Mouse (Mus musculus) E14TG2a.4 (cell line): ENCODE measurements at regions not wholly inside any gene's neighbourhood (a gene's known extent, or its start where the extent isn't known, plus 50 kb on each side); places are given as distances from the start of the nearest gene placed in this dataset.
"Not testable (repeated sequence)": the region's sequence is repeated elsewhere in the genome, so short reads cannot be mapped to it uniquely, and the experiment has no call there.

Experiments used
- H3K27me3 ChIP-seq: 2 replicates; pipeline ENCODE4 v1.6.1; 2014; ENCODE audit warnings: low read length, control low read depth; ENCODE audit not compliant: insufficient read depth
- H3K36me3 ChIP-seq: 2 replicates; pipeline ENCODE4 v1.6.1; 2014; ENCODE audit warnings: low read length, control low read depth; ENCODE audit not compliant: insufficient read depth
- H3K4me1 ChIP-seq: replicated peaks from 2 replicates; pipeline ENCODE4 v1.6.1; 2014; ENCODE audit warnings: low read depth, low read length, control low read depth
- H3K4me3 ChIP-seq: replicated peaks from 2 replicates; pipeline ENCODE4 v1.5.1; 2014; ENCODE audit warnings: mild to moderate bottlenecking, low read length
- H3K9me3 ChIP-seq: 2 replicates; pipeline ENCODE4 v1.6.1; 2014; ENCODE audit warnings: low read length, control low read depth
- CTCF ChIP-seq: conservative IDR thresholded peaks from 2 replicates; pipeline ENCODE4 v1.5.1; 2014; ENCODE audit warnings: low read length
- NANOG ChIP-seq: IDR thresholded peaks from 2 replicates; pipeline ENCODE4 v1.6.1; 2014; ENCODE audit warnings: borderline replicate concordance, low read length, mixed read lengths
- POU5F1 ChIP-seq: IDR thresholded peaks from 2 replicates; pipeline ENCODE4 v1.6.1; 2014; ENCODE audit warnings: low read length, borderline replicate concordance

GRCm38 (mm10) chr10:6262029-6262428, 339.8 kb upstream of the Rgs17 start:
- Histone ChIP-seq H3K27me3 (no peaks in the 10 kb centered on the region), H3K9me3 (no peaks in the 10 kb centered on the region), H3K4me3 (no peak overlapping the region), H3K36me3 (no peaks in the 10 kb centered on the region), H3K4me1 (no peaks in the 10 kb centered on the region)
- TF ChIP-seq NANOG (no peak), CTCF (no peak), POU5F1 (no peak)

DNA sequence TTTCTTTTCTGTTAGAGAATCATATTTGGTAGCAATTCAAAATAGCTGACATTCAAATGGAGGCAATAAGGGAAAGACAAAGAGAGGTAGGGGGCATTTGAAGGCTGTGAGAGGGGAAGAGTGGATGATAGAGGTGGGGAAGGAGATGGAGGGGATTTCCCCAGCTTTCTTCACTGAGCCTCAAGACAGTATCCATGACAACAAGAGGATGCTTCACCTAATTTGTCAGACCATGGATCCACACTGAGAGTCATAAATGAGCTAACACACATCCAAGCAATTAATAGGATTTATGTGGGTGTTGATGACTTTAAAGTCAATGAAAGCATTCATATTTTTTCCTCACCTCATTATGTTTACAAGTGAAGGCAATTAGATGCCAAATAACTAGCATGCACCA, 343.5 kb upstream of the Rgs17 start:
- peaks cover 7% of the 10 kb centered on the region for H3K9me3 ChIP-seq
- no peaks in the 10 kb centered on the region for H3K36me3 ChIP-seq
- no peak overlapping the region for H3K4me3 ChIP-seq
- TF ChIP-seq POU5F1 = no peak
- no peaks in the 10 kb centered on the region for H3K27me3 ChIP-seq
- H3K4me1 ChIP-seq = no peaks in the 10 kb centered on the region

GRCm38 (mm10) chr10:6291388-6291787, 369.2 kb upstream of the Rgs17 start:
- Histone ChIP-seq H3K4me3 (no peak overlapping the region), H3K36me3 (no peaks in the 10 kb centered on the region), H3K4me1 (no peaks in the 10 kb centered on the region), H3K9me3 (no peaks in the 10 kb centered on the region), H3K27me3 (no peaks in the 10 kb centered on the region)
- TF ChIP-seq POU5F1 = no peak
- TF ChIP-seq NANOG = no peak
- TF ChIP-seq CTCF = no peak

DNA sequence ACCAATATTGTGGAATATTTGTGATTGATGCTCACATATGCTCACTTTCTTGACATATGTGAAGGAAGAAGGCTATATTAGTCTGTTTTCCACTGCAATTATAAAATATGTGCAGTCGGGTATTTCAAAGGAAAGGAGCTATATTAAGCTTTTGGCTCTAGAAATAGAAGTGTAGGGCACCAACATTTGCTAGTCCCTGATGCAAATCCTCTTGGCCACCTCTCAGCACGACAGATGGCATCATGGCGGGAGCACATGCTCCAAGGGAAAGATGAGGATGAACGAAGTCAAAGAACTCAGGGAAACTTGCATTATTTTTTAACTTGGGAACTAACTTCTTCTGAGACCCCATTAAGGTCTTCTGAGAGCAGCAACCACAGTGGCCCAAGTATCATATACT, 374.4 kb upstream of the Rgs17 start:
- no peaks in the 10 kb centered on the region for H3K4me1 ChIP-seq
- H3K27me3 ChIP-seq = no peaks in the 10 kb centered on the region
- H3K9me3 ChIP-seq = no peaks in the 10 kb centered on the region
- no peak overlapping the region for H3K4me3 ChIP-seq
- TF ChIP-seq CTCF (no peak), NANOG (no peak), POU5F1 (no peak)
- H3K36me3 ChIP-seq = no peaks in the 10 kb centered on the region

DNA sequence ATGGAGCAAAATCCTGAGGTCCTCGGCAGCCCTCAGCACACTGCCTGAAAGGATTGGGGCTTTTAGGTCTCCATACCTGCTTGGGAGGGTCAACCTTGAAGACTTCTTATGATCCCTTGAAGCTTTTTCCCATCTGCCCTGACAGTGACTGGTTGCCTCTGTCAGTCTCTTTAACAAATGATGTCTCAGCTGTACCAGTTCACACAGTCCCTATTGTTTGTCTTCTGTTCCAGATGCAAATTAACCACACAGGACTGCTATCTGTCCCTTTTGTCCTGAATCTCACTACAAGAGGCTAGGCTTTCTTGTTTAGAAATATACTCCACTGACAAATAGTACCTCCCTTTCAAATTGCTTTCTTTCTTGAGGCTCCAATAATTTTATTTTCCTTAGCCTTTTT, 375.6 kb upstream of the Rgs17 start:
- no peak for TF ChIP-seq NANOG
- TF ChIP-seq CTCF = no peak
- TF ChIP-seq POU5F1 = no peak
- H3K9me3 ChIP-seq = no peaks in the 10 kb centered on the region
- no peaks in the 10 kb centered on the region for H3K4me1 ChIP-seq
- no peaks in the 10 kb centered on the region for H3K36me3 ChIP-seq
- H3K27me3 ChIP-seq = no peaks in the 10 kb centered on the region
- H3K4me3 ChIP-seq = no peak overlapping the region

DNA sequence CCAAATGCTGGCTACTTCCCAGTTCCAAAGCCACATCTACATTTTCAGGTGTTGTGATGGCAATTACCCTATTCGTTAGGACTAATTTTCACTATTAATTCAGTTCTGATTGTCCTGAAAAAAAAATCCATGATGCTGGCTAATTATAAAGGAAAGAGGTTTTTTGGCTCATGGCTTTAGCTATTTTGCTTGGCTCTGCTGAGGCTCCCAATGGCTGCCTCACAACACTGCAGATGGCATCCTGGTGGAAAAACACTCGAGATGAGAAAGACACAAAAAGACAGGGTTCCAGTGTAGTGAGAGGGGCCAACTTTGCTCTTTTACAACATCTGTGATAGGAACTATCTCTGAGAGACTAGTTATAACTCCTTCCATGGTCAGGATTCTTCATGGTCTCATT, 376.5 kb upstream of the Rgs17 start:
- Histone ChIP-seq H3K36me3 (no peaks in the 10 kb centered on the region), H3K9me3 (no peaks in the 10 kb centered on the region), H3K4me3 (no peak overlapping the region), H3K27me3 (no peaks in the 10 kb centered on the region), H3K4me1 (no peaks in the 10 kb centered on the region)
- TF ChIP-seq NANOG (no peak), POU5F1 (no peak), CTCF (no peak)

DNA sequence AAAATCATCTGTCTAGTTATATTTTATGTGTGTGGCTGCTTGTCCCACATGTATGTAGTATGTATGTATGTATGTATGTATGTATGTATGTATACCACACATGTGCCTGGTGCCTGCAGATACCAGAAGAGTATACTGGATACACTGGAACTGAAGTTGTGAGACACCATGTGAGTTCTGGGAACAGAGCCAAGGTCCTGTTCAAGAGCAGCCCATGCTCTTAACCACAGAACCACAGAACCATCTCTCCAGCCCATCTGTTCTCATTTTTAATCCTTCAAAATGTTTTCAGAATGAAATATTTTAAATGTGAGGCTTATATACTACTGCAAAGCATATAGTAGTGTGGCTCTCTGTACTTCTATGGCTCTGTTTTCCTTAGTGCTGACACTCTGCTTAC, 379.3 kb upstream of the Rgs17 start:
- TF ChIP-seq CTCF (no peak), NANOG (no peak), POU5F1 (no peak)

GRCm38 (mm10) chr10:6309351-6309750, 387.2 kb upstream of the Rgs17 start:
- no peaks in the 10 kb centered on the region for H3K36me3 ChIP-seq
- no peaks in the 10 kb centered on the region; the same call in 1 of the 2 replicates for H3K4me1 ChIP-seq
- H3K9me3 ChIP-seq = peaks cover 9% of the 10 kb centered on the region
- H3K4me3 ChIP-seq = no peak overlapping the region
- TF ChIP-seq CTCF = no peak
- TF ChIP-seq NANOG = no peak
- no peak for TF ChIP-seq POU5F1
- H3K27me3 ChIP-seq = no peaks in the 10 kb centered on the region

More for the DNA sequence above, 379.3 kb upstream of the Rgs17 start:
- no peaks in the 10 kb centered on the region; the same call in 1 of the 2 replicates for H3K4me1 ChIP-seq
- no peaks in the 10 kb centered on the region for H3K27me3 ChIP-seq
- no peaks in the 10 kb centered on the region for H3K36me3 ChIP-seq
- no peak overlapping the region for H3K4me3 ChIP-seq
- no peaks in the 10 kb centered on the region for H3K9me3 ChIP-seq

- H3K4me3 ChIP-seq = no peak overlapping the region
- H3K9me3 ChIP-seq = peaks cover 18% of the 10 kb centered on the region
- H3K4me1 ChIP-seq = no peaks in the 10 kb centered on the region
- no peaks in the 10 kb centered on the region for H3K36me3 ChIP-seq
- H3K27me3 ChIP-seq = no peaks in the 10 kb centered on the region
- no peak for TF ChIP-seq CTCF
These were observed 416.7 kb upstream of the Oprm1 start for GRCm38 (mm10) chr10:6341572-6341971.

- peak overlapping the region; percentile 74 for H3K4me3 ChIP-seq
- H3K27me3 ChIP-seq, H3K36me3 ChIP-seq, H3K4me1 ChIP-seq: not testable (repeated sequence)
- peaks cover 17% of the 10 kb centered on the region for H3K9me3 ChIP-seq
These were observed 409.1 kb upstream of the Oprm1 start for GRCm38 (mm10) chr10:6349216-6349615.
